Mouse (Mus musculus) CD8-positive naive resting alpha-beta T cell, adult 2 months (primary cell): Measurements from ENCODE around the gene Rab33a.

Source experiments
- DNase-seq, 2 experiments: peaks; one replicate each; pipeline ENCODE4 v3.0.0; 2022; ENCODE audit warnings: low read depth in 2 of 2, low spot score in 2 of 2

Rab33a gene

DNA sequence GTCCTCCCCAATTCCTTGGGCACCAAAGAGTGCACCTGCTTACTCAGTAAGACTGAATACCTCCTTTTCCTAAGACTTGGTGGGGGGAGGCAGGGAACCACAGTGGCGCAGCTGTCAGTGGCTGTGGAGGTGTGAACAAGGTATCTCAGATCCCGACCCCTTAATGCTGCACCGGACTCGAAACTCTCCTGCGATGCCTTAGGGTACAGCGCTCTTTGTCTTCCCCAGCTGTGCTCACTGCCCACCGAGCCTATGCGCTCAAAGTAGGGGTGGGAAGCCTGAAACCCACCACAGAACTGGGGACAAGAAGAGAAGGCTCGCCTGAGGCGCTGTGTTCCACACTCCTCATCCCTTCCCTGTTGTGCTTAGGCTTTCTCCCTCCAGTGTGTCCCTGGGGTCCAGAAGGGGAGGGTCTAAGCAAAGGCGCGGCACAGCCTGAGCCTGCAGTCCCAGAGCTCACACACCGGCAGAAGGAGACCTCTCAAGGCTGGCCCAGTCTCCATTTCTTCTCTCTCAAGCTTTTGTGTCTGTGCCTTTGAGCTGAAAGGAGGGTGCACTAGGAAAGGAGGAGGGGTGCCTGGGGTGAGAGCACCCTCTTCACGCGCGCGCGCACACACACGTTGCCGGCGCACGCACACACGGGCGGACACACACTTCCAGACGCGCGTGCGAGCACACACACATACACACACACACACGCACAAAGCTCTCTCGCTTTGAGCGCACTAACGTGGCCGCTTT lies at the start of gene Rab33a:
Rab33a (plus strand) TSS at position 478 of the 741 bp plus-strand sequence.
- DNase-seq, result peak in 1 of 2 experiments; percentile 14

DNA sequence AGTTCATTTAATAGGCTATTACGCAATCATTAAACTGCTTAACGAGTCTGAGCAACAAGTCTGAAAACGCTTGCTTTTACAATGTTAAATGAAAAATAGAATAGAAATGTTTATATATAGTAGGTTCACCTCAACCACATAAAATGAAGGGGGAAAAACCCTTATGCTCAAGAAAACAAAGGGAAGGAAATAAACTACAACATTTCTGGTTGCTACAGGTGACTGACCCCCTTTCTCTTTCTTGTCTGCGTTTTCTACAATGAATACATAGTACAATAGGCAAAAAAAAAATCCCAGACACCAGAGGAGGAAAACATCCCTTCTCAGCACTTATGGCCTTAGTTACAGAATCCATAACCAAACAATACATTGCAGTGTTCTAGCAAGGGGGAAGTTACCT lies 38.0 kb upstream of the Rab33a start:
- no peak for DNase-seq

DNA sequence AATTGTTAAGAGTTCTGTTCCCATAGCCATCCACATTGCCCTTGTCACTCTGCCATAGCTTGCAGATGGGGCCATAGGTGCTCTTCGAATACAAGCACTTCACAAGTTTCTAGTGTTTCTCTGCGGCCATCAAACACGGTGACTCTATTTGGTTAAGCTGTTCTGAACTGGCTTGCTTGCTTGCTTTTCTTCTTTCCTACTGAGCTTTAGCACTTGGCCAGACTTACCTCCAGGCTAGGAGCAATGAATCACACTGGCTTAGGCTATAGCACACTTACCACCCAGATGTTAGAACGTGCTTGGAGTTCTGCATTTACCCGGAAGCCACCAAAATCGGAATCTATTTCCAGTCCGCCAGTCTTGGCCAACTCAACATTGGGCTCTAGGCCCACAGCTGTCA lies 37.4 kb upstream of the Rab33a start:
- DNase-seq, result no peak

DNA sequence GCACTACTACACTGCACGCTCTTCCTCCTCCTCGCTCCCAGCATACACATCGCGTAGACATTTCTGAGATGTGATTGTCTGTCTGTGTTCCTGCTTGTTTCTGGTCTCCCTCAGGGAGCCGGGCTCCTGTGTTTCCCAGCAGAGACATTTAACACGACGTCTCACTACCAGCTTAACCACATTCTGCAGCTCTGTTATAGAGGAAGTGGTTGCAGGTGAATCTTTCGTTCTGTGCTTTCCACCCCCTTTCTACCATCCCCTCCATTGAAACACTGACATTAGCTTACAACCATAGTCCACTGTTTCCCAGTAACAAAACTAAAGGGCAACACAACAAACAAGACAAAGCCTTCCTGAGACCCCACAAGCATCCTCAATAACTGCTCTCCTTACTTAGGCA lies 25.3 kb upstream of the Rab33a start:
- DNase-seq, result no peak

DNA sequence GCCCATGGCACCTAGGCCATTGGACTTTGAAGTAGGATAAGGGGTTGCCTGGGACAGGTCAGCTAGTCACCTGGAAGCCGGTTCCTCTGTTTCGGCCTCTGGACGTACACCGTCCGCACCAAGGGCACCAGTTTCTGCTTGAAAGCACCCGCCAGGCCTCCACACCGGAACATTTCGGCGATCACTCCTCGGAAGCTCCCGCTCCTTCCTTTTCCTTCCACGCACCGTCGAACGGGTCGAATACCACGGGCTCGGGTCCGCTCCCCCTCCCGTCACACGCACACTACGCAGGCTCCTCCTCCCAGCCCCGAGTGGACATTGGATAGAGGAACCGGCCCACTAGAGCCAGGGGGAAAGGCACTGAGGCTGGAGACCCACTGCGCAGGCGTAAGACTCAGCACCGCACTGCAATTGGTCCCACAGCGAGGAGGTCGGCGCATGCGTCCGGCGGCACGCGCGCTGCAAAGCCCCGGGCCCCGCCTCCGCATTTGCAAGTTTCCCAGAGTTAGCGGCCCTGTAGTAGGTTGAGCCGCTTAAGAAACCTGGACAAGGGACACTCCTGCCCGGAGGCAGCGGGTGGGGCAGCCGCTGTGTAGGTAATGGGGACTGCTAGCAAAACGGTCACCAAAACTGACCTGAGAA lies 5.8 kb upstream of the Rab33a start, which contains the start of gene Aifm1:
Aifm1 (minus strand) TSS at position 398 of the 642 bp plus-strand sequence.
- peak; percentile 73 to 77 for DNase-seq

DNA sequence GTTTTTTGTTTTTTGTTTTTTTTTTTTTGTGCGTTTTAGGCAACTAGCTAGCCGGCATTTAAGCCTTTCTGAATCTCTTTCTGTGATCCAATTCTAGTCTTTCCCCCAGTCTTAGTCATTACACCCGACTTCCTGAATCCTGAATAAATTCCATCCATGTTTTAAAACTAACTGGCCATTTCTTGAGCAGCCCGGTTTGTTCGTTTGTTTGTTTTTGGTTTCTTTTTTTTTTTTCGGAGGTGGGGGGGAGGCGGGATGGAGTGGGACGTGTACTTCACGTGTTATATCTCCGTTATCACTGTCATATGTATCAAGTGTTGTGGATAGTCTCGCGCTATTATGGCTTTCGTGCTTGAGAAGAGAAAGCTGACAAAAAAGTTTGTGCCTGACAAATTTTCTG lies 5.3 kb upstream of the Rab33a start:
- no peak for DNase-seq

DNA sequence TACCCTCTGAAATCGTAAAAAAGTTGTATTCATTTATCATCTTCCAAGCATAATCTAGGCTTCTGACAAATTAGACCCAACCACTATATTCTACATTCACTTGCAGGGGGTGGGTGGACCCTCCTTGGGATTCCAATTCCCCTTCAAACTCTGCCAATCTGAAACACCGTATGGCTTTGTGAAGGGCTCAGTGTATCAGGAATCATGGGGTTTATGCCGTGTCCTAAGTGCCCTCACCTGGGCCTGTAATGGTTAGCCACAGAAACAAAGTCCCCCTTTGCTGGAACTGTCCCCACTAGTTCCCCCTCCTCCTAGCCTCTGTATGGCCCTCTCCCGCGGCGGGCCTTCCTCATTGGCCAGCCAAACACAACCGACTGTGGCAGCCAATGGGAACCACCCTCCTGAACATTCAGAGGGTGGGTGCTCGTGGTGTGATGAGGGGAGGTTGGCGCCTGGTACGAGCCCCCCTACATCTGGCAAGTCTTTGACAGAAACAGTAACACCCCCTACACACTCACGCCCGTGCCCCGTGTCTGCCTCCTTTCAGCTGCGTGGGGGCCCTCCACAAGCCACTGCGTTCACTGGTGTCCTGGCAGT lies 776 bp upstream of the Rab33a start:
- DNase-seq, result peak in 1 of 2 experiments; percentile 9

DNA sequence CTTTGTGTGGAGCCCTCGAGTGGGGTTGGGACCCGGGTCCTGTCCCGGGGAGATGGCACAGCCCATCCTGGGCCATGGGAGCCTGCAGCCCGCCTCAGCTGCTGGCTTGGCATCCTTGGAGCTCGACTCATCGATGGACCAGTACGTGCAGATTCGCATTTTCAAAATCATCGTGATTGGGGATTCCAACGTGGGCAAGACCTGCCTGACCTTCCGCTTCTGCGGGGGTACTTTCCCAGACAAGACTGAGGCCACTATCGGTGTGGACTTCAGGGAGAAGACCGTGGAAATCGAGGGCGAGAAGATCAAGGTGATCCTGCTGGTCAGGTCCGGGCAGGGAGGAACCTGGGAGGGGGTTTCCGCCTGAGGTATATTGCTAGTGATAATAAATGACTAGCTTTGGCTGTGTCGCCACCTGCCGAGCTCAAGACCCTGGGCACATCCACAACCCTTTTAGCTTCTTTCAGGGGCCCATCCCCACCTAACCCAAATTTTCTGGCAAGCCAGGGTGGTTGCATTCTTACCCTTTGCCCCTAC lies 532 bp downstream of the Rab33a start:
- DNase-seq, result peak in 1 of 2 experiments; percentile 0

DNA sequence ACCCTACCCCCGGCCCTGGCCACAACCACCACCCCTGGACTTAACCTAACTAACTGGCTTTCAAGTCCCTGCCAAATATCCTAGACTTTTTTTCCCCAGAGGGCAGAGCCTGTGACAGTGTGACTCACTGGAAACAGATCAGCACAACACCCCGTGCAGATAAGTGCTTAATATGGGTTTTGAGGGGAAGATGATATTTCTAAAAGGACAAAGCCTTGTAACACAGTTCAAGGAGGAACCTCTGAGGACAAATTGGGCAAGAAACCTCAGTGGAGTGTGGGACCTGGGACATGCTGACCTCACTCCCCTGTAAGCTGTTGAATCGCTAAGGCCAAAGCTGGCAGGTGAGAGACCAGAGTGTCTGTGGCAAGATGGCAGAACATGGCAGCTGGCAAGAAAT lies 2.6 kb downstream of the Rab33a start:
- DNase-seq, result no peak

DNA sequence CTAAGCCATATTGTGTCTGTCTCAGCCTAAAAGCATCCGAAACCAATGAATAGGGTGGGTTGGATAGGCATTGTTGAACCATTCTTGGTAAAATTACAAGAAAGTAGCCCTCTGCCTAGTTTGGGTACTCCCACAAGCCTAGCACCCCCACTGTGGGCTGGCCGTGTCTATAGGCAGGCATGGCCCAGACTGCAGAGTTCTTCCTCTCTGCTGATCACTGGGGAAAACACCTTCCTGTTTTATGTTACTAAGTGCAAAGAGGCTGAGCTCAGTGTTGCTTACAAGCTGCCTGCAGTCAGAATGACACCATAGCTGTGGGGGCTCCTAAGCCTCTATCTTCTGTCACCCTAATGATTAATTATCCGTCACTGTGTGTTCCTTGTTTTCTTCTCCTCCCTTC lies 4.4 kb downstream of the Rab33a start:
- no peak for DNase-seq

DNA sequence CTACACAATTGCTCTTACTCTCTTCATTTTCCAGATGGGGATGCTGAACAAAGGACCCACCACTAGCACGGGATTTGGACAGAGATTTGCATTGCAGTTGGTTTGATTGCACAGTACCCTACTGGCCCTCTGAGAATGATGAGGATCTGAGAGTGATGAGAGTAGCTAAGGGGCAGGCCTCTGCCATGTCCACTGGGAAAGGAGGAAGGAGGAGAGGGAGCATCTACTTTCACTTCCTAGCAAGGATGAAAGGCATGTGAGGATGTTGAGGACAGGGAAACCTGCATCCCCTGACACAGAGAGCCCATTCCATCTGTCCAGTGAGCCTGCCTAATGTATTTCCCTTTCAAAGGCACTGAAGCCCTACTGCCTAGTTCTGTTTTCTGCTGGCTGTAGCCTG lies 6.2 kb downstream of the Rab33a start:
- DNase-seq, result no peak

DNA sequence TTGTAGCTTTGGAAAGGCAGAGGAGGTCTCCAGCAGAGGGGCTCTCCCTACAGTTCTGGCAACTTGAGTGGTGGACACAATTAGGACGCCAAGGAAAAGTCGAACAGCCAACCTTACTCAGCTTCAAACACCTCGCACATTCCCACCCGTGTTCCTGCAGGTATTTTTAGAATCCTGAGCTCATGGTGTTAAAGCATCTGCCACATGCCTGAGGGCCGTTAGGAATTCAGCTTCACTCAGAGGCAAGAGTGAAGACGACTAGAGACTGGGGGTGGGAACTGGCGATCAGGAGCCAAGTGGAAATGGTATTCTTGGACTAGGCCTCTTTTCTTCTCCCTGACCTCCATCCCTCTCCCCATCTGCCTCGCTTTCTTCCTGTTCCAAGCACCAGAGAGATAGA lies 6.8 kb downstream of the Rab33a start:
- DNase-seq, result no peak

DNA sequence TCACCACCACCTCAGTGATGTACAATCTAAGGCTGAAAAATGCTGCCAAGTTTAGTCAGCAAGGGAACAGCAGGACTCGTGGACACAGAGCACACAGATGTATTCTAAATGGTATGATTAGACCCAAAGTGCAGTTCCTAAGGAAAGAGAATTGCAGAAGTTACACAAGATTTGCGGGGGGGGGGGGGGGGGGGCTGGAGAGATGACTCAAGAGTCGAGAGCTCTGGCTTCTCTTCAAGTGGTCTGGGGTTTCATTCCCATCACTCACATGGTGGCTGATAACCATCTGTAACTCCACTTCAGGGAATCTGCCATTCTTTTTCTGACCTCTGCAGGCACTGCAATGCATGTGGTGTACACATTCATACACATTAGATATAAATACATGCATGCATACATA lies 7.3 kb downstream of the Rab33a start:
- DNase-seq, result no peak

DNA sequence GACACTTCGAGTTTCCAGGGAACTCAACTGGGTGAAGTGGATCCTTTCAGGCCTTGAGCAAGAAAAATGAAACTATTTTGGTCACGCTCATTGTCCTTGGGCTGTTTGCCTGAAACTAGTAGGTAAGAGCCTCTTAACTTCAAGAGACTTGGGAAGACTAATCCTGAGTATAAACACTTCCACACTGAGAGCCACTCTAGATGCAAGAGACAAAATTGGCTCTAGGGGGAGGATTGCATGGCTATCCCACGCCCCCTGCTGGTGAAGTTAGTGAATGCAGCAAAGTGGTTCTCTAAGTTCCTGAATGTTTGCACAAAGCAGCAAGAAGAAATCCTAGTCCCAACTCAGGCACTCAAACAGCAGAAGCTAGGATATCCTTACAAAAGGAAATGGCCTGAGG lies 13.1 kb downstream of the Rab33a start:
- peak; percentile 52 to 60 for DNase-seq
